Mouse (Mus musculus) layer of hippocampus, adult 9-11 months (tissue): ENCODE data around the gene Gm20888.
"Not testable (repeated sequence)": the region's sequence is repeated elsewhere in the genome, so short reads cannot be mapped to it uniquely, and the experiment has no call there.

Source experiments
- DNase-seq: peaks from one replicate; pipeline ENCODE4 v3.0.0; 2022

Gene Gm20888

GRCm38 (mm10) chrY:70441582-70441981, at the start of gene Gm20888:
Gene Gm20888, plus strand, starts transcription at chrY:70441882.
- DNase-seq = not testable (repeated sequence)
